Mouse (Mus musculus) embryo, embryonic 10.5 days (tissue): ENCODE data around the gene Cic.

Source experiments
- DNase-seq: peaks from one replicate; pipeline ENCODE4 v3.0.0-alpha.2; 2015; ENCODE audit warnings: low spot score

The Cic gene

DNA sequence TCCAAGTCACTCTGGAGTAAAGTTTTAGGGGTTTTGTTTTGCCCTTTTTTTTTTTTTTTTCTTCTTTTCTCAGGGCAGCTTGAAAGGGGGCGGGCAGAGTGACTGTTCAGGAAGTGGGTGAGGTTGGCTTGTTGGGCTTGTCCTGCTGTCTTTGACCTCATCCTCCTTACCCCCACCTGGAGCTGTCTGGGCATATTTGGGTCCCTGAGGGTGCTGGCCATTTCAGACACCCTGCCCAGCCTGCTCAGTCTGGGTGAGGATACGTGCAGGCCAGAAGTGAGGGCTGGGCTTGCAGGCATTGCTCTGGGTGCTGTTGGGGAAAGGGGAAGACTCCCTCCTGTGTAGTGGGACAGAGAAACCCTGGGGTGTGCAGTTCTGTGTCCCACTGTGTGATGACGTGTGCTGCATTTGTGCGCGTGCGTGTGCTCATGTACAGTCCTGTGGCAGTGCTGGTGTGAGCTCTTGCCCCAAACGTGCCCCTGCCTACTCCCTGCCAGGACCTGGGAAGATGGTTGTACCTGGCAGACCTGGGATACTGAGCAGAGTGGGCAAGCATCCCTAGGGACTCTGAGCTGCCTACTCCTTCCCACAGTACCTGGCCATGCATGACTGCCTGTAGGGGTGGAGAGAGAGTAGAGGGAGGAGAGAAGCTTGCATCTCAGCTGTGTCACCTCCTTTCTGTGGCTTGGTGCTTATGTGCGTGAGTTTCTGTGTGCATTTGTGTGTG is 2.2 kb downstream of the Cic start:
- no peak for DNase-seq

DNA sequence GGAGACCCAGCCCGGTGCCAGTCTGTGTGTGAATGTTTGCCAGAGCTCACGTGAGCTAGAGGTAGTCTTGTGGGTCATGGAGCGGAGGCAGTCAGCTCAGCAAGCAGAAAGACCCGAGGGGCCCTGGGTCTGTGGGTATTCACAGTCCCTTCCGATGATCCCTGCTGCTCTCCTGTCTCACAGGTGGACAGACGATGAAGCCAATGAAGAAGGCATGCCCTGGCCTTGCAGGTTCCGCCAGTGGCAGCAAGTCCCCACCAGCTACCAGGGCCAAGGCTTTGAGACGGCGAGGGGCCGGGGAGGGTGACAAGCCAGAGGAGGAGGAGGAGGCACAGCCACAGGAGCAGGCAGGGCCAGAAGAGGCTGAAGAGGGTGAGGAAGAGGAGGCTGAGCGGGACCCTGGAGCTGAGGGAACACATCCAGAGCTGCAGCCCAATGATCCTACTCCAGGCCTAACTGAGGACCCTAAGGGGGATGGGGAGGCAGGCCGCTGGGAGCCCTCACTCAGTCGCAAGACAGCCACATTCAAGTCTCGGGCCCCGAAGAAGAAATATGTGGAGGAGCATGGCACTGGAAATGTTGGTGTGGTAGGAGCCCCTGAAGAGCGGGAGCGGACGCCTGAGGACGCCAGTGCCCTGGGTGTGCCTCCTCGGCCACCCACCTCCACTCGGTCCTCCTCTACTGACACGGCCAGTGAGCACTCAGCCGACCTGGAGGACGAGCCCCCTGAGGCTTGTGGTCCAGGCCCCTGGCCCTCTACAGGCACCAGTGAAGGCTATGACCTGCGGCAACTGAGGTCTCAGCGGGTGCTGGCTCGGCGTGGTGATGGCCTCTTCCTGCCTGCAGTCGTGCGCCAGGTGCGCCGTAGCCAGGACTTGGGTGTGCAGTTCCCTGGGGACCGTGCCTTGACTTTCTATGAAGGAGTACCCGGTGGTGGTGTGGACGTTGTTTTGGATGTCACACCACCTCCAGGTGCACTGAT is 3.4 kb downstream of the Cic start:
- no peak for DNase-seq

DNA sequence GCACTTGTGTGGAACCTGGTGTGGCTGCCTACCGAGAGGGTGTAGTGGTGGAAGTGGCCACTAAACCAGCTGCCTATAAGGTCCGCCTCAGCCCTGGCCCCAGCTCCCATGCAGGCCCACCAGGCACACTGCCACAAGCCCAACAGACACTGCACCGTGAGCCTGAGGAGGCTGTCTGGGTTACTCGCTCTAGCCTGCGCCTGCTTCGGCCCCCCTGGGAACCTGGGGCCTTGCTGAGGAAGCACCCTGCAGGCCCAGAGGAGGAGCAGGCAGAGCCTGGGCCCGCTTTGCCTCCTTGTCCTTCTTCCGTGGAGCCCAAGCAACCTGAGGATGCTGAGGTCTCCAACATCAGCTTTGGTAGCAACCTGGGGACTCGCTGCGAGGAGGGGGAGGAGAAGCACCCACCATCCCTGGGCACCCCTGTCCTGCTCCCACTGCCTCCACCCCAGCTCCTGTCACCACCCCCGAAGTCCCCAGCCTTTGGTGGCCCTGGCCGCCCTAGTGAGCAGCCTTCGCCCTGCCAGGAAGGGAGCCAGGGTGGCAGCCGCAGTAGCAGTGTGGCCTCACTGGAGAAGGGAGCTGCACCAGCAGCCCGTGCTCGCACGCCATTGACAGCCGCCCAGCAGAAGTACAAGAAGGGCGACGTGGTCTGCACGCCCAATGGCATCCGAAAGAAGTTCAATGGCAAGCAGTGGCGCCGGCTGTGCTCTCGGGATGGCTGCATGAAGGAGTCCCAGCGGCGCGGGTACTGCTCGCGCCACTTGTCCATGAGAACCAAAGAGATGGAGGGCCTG is 4.3 kb downstream of the Cic start:
- no peak for DNase-seq

DNA sequence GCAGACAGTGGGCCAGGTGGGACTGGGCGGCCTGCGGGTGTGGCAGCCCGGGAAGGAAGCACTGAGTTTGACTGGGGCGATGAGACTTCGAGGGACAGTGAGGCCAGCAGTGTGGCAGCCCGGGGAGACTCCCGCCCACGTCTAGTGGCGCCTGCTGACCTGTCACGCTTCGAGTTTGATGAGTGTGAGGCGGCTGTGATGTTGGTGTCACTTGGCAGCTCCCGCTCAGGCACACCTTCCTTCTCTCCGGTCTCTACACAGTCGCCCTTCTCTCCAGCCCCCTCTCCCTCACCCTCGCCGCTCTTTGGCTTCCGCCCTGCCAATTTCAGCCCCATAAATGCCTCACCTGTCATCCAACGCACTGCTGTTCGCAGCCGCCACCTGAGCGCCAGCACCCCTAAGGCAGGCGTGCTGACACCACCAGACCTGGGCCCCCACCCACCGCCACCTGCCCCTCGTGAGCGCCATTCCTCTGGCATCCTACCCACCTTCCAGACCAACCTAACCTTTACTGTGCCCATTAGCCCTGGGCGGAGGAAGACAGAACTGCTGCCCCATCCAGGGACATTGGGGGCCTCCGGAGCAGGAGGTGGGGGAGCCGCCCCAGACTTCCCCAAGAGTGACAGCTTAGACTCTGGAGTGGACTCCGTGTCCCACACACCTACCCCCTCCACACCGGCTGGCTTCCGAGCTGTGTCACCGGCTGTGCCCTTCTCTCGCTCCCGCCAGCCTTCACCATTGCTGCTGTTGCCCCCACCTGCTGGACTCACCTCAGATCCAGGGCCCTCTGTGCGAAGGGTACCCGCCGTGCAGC is 5.1 kb downstream of the Cic start:
- no peak for DNase-seq

DNA sequence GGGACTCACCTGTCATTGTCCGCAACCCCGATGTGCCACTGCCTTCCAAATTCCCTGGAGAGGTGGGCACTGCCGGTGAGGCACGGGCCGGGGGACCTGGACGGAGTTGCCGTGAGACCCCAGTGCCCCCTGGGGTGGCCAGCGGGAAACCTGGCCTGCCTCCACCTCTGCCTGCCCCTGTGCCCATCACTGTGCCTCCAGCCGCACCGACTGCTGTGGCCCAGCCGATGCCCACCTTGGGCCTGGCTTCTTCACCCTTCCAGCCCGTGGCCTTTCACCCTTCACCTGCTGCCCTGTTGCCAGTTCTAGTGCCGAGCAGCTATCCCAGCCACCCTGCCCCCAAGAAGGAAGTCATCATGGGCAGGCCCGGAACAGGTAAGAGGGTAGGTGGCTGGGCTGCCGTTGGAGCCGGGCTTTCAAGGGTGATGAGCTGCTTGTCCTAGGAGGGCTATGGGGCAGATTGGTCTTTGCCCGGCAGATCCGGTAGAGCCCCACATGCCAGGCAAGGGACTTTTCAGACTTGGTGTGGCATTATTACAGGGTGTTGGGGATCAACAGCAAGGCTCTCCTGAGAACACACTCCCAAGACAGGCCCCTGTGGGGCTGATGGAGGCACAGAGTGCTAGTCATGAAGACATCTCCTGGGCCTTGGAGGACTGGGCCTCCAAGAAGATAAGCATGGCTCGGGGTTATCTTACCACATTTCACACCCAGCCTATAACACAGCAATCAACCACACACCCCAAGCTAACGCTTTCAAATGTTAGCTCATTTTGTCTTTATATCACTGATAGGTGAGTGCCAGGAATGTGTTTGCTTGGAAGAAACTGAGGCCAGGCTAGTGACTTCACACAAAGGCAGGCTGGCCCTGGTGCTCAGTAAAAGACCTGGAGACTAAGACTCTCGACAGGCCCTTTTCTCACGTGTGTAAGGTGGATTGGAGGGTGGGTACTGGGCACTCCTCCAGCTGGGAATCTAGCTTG is 6.0 kb downstream of the Cic start:
- no peak for DNase-seq

DNA sequence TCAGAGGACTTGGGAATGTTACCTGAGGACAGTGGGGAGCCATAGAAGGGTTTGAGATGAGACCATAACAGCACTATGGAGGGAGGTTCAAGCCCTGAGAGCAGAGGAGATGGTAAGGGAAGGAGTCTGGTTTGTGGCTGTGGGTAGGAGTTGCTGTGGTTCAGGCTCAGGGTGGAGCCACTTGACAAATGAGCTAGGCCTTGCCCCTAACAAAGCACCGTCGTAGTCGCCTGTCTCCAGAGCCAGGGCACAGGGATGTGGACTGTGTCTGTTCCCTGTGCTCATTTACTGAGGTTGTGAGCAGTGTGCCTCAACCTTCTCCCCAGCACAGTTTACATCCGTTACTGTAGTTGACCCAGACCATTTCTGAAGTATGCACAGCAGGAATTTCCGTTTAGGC is 7.1 kb downstream of the Cic start:
- no peak for DNase-seq

DNA sequence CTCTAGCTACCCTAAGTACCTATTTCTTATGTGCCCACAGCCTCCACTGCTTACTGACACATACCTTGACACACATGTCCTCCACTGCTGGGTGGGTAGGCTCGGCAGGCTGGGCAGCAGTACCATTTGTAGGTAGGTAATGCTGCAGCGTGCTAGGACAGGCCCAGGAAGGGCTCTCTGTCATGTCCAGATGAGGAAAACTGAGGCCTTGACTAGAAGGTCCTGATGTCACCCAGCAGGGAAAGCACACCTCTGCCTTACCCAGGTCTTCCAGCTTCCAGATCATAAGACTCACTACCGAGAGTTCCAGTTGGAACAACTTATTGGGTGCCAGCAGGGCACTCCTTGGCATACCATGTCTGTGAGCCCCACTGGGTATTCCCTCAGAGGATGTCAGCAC is 7.5 kb downstream of the Cic start:
- no peak for DNase-seq

DNA sequence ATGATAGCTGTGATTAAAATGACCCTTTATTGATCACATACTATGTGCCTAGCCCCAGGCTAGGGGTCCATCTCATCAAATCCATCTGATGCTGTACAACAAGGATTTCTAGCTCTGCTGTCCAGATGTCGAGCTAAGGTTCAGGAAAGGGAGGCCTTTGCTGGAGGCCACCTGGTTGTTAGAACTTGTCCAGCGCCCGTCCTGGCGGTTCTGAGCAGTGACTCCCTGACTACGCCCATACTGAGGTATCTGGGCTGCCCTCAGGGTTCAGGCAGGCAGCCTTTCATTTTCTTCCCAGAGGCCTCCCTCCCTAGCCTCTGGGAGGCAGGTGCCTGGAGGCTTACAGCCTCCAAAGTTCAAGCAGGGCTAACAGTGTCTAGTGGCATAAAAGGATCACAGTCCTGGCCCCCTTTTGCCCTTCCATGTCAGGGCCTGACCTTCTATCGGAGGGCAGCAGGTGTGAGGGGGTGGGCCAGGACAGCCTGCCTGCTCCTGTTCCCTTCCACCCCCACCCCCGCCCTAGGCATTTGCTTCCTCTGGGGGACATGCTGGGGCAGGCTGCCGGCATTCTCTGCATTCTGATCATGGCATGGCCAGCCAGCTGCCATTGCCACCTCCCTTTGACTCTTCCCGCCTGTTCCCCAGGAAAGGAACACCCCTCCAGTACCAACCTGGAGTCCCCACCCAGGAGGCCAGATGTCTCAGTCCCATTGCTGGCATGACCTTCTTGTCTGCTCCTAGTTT is 8.2 kb downstream of the Cic start:
- peak; percentile 8 for DNase-seq

DNA sequence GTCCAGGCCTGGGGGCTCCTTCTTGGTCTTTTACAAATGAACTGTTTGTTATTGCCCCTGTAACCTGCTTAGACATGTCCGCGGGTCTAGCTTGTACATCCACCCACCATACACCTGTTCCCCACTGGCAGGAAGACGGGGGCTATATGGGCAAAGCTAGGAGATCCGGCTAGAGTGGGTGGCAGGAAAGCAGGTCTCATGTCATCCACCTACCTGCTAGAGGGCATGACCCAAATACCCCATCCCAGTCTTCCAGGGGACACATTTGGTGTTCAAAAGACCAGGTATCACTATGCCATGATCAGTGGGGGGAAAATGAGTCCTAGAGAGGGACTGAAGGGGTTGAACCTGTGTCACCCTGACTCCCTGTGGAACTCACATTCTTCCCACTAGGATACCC is 9.9 kb downstream of the Cic start:
- DNase-seq, result no peak

DNA sequence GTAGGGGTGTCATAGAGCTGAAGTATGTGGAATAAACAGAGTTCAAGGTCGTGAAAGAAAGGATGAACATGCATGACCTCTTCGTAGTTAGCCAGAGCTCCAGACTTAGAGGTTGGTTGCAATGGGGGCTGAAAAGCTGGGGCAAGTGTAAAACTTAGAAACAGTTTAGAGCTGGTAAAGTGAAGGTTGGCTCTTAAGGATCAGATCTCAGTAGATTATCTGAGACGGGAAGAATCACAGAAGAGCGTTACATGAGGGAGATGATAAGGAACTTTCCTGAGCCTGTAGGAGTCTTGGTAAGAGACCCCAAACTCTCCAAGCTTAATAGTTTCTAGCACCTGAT is 10.5 kb downstream of the Cic start:
- DNase-seq, result no peak

DNA sequence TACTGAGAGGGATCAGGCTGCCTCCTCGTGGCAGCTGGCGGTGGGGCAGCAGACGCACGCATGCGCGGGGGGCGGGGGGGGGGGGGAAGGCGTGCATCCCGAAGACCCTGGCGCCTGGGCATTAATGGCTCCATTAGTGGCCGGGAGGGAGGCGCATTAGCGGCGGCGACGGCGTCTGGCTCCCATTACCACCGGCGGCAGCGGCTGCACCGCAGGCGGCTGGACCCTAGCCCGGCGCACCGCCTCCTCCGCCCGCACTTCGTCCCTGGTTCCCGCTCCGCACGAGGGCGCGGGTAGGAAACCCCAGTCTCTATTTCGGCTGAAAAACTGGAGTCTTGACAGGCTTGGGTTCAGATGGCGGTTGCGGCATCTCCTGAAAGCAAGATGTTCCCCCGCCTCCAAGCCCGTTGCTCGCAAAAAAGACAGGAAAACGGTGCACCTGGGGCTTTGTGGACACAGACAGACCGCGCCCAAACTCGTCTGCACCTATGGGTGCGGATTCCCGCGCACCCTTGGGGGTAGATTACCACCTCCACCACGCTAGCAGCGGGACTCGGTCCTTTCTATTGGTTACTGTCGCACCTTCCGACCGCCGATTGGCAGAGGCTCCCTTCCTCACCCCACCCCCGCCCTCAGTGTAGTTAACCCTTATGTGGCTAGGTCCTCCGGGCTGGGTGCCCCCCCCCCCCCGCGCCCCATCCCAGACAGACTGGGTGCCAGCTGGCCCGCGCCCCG is 11.0 kb downstream of the Cic start:
- DNase-seq, result peak; percentile 88

DNA sequence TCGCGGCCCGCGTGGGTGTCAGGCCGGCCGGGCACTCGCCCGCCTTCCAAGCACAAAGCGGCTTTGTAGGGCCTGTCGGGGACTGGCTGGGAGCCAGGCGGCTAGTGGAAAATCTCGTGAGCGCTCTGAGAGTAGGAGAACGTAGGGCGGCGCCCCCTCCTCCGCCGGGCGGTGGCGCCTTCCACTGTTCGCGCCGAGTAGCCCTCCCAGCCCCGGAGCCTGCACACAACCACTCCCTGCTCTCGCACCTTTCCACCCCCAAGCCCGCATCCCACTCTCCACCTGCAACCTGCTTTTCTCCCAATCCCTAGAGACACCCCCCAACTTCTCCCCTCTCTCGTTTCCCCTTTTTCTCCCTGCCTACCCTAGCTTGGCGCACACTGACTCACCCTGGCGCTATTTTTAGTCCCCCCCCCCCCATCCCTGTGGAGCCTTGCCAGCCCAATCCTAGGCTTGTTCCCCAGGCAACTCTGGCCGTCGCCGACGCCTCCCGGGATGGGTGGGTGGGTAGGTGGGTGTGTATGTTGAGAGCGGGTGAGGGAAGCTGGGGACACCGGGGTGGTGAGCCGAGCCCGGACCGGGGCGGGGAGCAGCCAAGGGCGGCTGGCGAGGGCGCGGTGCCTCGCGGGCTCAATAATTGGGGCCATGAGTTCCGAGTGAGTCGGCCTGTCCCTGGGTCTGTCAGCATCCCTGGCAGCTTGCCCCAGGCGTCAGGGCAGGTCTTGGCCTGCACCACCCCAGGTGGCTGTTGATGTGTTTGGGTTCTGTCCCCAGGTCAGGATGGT is 11.8 kb downstream of the Cic start:
- DNase-seq, result peak; percentile 89

DNA sequence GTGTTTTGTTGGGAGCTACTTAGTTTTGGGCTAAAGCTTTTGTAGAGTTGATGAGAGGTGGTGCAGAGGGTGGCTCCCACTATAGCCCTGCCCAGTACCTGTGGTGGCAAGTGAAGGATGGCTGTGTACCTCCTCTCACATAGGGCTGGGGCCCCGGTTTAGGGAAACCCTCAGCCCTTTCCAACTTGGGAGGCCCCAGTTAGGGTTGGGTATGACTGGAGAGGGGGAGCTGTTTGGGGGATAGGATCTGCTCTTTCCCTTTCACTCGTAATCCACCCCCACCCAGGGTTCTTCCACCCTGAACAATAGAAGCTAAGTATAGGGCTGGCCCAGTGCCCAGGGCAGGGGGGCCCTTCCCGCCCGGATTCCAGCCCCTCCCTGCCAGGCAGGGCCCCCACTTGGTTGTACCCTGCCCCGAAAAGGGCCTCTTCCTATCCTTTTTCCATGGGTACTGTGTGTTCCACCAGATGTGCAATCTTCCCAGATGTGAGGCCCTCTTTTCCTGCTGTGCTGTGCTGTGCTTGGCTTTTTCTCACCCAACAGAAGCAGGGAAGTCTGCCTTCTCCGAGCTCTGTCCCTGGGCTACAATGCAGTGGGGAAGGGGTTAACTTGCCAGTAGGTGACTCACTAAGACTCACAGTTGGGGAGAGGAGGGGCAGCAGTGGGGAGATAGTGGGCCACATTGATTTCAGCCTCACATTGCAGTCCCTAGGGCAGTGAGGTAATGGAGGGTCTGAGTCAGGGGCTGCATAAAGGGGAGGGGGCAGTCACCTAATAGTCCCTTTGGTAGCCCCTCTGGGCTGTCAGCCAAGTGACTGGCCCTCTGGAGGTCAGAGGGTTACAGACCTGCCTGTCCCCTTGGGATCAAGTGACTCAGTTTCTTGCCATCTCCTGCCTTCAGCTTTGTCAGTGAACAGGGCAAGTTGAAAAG is 12.6 kb downstream of the Cic start:
- DNase-seq, result peak; percentile 68

DNA sequence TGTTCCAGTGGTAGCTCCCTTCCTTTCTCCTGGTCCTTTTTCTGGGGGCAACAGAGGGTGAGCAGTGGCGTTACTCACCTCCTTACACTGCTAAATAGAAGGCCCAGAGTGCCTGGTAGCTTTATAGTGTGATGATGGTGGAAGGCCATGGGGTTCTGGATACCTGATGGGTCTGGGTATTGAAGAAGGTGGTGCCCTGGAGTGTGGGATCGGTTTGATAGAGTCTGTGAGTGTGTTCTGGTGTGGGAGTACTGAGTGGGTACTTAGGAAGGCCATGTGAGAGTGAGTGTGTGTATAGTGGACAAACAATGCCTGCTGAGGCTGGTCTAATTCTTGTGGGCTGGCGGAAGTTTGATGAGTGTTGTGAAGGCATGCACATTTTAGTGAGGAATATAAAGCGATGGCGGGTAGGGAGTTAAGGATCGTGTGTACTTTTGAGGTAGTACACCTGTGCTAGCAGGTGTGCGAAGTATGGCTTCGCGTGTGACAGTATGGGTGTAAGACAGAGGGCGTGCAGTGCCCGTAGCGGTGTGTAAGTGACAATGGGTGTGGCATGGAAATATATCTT is 13.7 kb downstream of the Cic start:
- DNase-seq, result no peak

DNA sequence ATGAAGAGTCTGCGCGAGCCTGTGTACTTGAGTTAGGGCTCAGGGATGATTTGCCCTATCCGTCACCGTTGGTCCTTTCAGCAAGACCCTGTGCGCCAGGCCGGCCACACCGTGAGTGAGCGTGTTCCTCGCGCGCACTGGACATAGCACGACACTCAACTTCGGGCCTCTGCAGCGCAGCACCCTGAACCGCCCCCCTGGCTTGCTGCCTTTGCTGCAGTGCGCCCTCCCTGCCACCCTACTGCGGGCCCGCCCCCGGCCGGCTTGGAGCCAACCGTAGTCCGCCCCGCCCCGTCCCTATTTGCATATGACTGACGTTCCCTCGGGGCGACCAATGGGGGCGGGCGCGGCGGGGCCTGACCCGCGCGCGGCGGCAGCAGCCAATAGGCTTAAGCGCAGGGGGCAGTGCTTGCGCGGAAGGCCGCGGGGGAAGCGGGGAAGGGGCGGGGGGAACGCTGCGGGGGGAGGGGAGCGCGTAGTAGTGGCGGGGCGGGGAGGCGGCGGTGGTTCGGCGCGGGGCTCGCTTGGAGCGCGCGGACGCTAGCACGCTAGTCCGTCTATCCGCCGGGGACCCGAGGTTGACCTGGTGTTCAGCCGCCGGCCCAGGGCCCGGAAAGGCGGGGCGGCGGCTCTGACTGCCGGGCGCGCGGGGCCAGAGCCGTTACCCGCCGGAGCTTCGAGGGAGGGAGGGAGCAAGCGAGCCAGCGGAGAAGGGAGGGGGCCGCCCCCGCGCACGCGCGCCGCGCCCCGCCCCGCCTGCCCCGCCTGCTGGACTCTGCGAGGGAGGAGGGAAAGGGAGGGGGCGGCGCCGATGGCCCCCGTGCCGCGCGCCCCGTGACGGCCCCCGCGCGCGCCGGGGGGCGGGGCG is 14.5 kb downstream of the Cic start:
- DNase-seq, result peak; percentile 99

DNA sequence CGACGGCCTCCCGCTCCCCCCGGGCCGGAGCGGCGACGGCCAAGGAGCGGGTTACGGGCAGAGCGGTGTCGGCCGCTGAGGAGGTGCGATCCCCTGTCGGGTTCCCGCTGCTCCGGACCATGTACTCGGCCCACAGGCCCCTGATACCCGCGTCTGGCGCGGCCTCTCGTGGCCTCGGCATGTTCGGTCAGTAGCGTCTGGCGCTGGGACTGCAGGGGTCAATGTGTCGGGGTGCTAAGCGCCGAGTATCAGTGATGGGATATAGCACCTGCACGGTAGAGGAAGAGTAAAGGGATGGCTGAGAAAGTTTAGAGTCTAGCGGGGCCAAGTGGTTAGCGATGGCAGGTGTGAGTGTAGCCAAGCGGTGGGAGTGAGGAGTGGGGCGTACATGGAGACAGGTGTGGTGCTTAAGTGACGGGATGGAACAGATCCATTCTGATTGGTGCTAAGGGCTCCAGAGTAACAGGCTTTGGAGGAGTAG is 15.3 kb downstream of the Cic start:
- peak; percentile 56 for DNase-seq
